ENCODE assay signal across 8 mouse cellular contexts in genomic region chr9:110051869-110052661, GRCm38 (mm10).
DNase-seq lines count a peak whose midpoint lies in the region; ATAC-seq lines count a peak whose summit lies in the region.

No protein-coding gene starts in this region.

- no peaks in the 10 kb centered on the region for H3K36me3 ChIP-seq in kidney, embryonic 16.5 days (ENCODE audit: insufficient read depth, low read length)
- no peaks in the 10 kb centered on the region for H3K36me3 ChIP-seq in forebrain, embryonic 15.5 days
- H3K36me3 ChIP-seq in midbrain, embryonic 16.5 days (ENCODE audit: control insufficient read depth, insufficient read depth, low read length), result no peaks in the 10 kb centered on the region

- peaks cover 12% of the 10 kb centered on the region for H3K4me1 ChIP-seq in kidney, embryonic 16.5 days (ENCODE audit: insufficient read depth, low read length)
- H3K4me1 ChIP-seq in forebrain, embryonic 15.5 days, result peaks cover 60% of the 10 kb centered on the region
- H3K4me1 ChIP-seq in midbrain, embryonic 16.5 days (ENCODE audit: control insufficient read depth, insufficient read depth, low read length), result peaks cover 52% of the 10 kb centered on the region

- 0 out of 2 replicates have a peak overlapping the region, but pooled peaks have one; percentile 39 for H3K27ac ChIP-seq in kidney, embryonic 16.5 days (ENCODE audit: low read length)
- H3K27ac ChIP-seq in forebrain, embryonic 15.5 days (replicated peaks), result peak overlapping the region; percentile 87
- H3K27ac ChIP-seq in midbrain, embryonic 16.5 days (ENCODE audit: low read length), result peak overlapping the region; percentile 94

- ATAC-seq in kidney, embryonic 16.5 days (ENCODE audit: low FRiP score, low TSS enrichment), result no peak; the same call in 1 of the 2 replicates
- ATAC-seq in forebrain, embryonic 15.5 days (replicated peaks), result peak; percentile 42; the same call in 1 of the 2 replicates
- peak; percentile 40; the same call in 1 of the 2 replicates for ATAC-seq in midbrain, embryonic 16.5 days

- no peaks in the 10 kb centered on the region for H3K27me3 ChIP-seq in kidney, embryonic 16.5 days (ENCODE audit: insufficient read depth, low read length)
- H3K27me3 ChIP-seq in forebrain, embryonic 15.5 days, result no peaks in the 10 kb centered on the region
- no peaks in the 10 kb centered on the region for H3K27me3 ChIP-seq in midbrain, embryonic 16.5 days (ENCODE audit: control insufficient read depth, insufficient read depth, low read depth, low read length)

- H3K9ac ChIP-seq in kidney, embryonic 16.5 days (replicated peaks; ENCODE audit: low read length), result no peak overlapping the region; the same call in 1 of the 2 replicates
- peak overlapping the region; percentile 62 for H3K9ac ChIP-seq in forebrain, embryonic 15.5 days (replicated peaks)
- H3K9ac ChIP-seq in midbrain, embryonic 16.5 days (ENCODE audit: low read depth, low read length), result peak overlapping the region; percentile 78

- intact Hi-C loops in gastrocnemius, postnatal 36 days (cut with DNase I), result no loop called here

- H3K4me2 ChIP-seq in kidney, embryonic 16.5 days (replicated peaks; ENCODE audit: low read depth, low read length), result peak overlapping the region; percentile 28; the same call in 1 of the 2 replicates
- peak overlapping the region; percentile 57 for H3K4me2 ChIP-seq in forebrain, embryonic 15.5 days (replicated peaks)
- H3K4me2 ChIP-seq in midbrain, embryonic 16.5 days (ENCODE audit: low read length), result peak overlapping the region; percentile 85

- 54% methylated on average over 23 of the region's 23 CpGs for WGBS in kidney, embryonic 16.5 days
- 5% methylated on average over 23 of the region's 23 CpGs for WGBS in forebrain, embryonic 15.5 days
- 7% methylated on average over 23 of the region's 23 CpGs for WGBS in midbrain, embryonic 16.5 days

- no peak overlapping the region for H3K4me3 ChIP-seq in kidney, embryonic 16.5 days (ENCODE audit: low read length)
- peak overlapping the region; percentile 45 for H3K4me3 ChIP-seq in forebrain, embryonic 15.5 days
- peak overlapping the region; percentile 51 for H3K4me3 ChIP-seq in midbrain, embryonic 16.5 days (ENCODE audit: low read depth, low read length)

- no peaks in the 10 kb centered on the region for H3K9me3 ChIP-seq in kidney, embryonic 16.5 days (ENCODE audit: low read length)
- no peaks in the 10 kb centered on the region for H3K9me3 ChIP-seq in forebrain, embryonic 15.5 days
- no peaks in the 10 kb centered on the region for H3K9me3 ChIP-seq in midbrain, embryonic 16.5 days (replicated peaks; ENCODE audit: control insufficient read depth, low read length, poor library complexity, severe bottlenecking)

- no peak for DNase-seq in kidney, adult 11 months
- DNase-seq in layer of hippocampus, adult 11-12 months (ENCODE audit: low spot score), result peak; percentile 79
- DNase-seq in lung, postnatal 14 days, result no peak
- no peak for DNase-seq in spleen, adult 12 weeks (ENCODE audit: low spot score)
- no peak for DNase-seq in gastrocnemius, postnatal 36 days

Comparison
In these comparisons a context has a peak if more than half of its experiments do, and no peak if none do; other contexts are left out.
1. H3K27ac ChIP-seq: peak in every context shown above with its lines; median percentile 94 in midbrain, embryonic 16.5 days; 87 in forebrain, embryonic 15.5 days; 39 in kidney, embryonic 16.5 days.
2. H3K4me2 ChIP-seq: peak in every context shown above with its lines; median percentile 85 in midbrain, embryonic 16.5 days; 57 in forebrain, embryonic 15.5 days; 28 in kidney, embryonic 16.5 days.